Mouse (Mus musculus) liver, adult 2 months (tissue): ENCODE results near the gene Psmd7. TPM values are rescaled to one million over a fixed set of nuclear protein-coding genes. Genes with fewer than 3 reads are reported as not detected.

Experiments
- DNase-seq: peaks from one replicate; pipeline ENCODE4 v3.0.0-alpha.2; 2011; ENCODE audit warnings: low read depth, low spot score; ENCODE audit errors: extremely low read depth
- H3K27ac ChIP-seq: fragments of 200-500 bp; replicated peaks from 2 replicates; pipeline ENCODE4 v1.5.1; 2012; ENCODE audit warnings: low read depth, mild to moderate bottlenecking, control low read depth, inconsistent platforms, low read length; ENCODE audit not compliant: insufficient read depth
- H3K27me3 ChIP-seq: fragments of 200-500 bp; 2 replicates; pipeline ENCODE4 v1.6.1; 2012; ENCODE audit warnings: mild to moderate bottlenecking, moderate library complexity, low read length, inconsistent platforms; ENCODE audit not compliant: control insufficient read depth, insufficient read depth
- H3K36me3 ChIP-seq: fragments of 200-500 bp; 2 replicates; pipeline ENCODE4 v1.6.1; 2012; ENCODE audit warnings: low read length, inconsistent platforms; ENCODE audit not compliant: control insufficient read depth, insufficient read depth
- H3K4me1 ChIP-seq: fragments of 200-500 bp; 2 replicates; pipeline ENCODE4 v1.6.1; 2011; ENCODE audit warnings: low read length; ENCODE audit not compliant: control insufficient read depth, insufficient read depth
- H3K4me3 ChIP-seq: fragments of 200-500 bp; 2 replicates; pipeline ENCODE4 v1.5.1; 2011; ENCODE audit warnings: low read depth, mild to moderate bottlenecking, control low read depth, low read length, moderate library complexity; ENCODE audit not compliant: insufficient read depth
- H3K79me2 ChIP-seq: fragments of 200-500 bp; 2 replicates; pipeline ENCODE4 v1.6.1; 2012; ENCODE audit warnings: inconsistent platforms, mild to moderate bottlenecking, low read length, moderate library complexity; ENCODE audit not compliant: control insufficient read depth, insufficient read depth
- H3K9ac ChIP-seq: fragments of 200-500 bp; 2 replicates; pipeline ENCODE4 v1.6.1; 2012; ENCODE audit warnings: low read depth, mild to moderate bottlenecking, control low read depth, inconsistent platforms, low read length
- CTCF ChIP-seq: fragments of 200-500 bp; IDR thresholded peaks from 2 replicates; pipeline ENCODE4 v1.5.1; 2011; ENCODE audit warnings: low read depth, low read length, control low read depth
- POLR2A ChIP-seq: fragments of 200-500 bp; IDR thresholded peaks from 2 replicates; pipeline ENCODE4 v1.6.1; 2011; ENCODE audit warnings: low read length, control low read depth; ENCODE audit not compliant: insufficient read depth; ENCODE audit errors: extremely low read depth
- WGBS: fragments of 180-500 bp; shearing (Covaris S2); methylation state at CpG from one replicate; pipeline ENCODE4 v1.1.7; 2018; 5-methylcytosine and 5-hydroxymethylcytosine counted together
- polyA plus RNA-seq: library from polyadenylated mRNA; depleted of rRNA; stranded (reverse); fragments of >200 nt; gene quantifications from 2 replicates; pipeline ENCODE4 v1.2.3, GENCODE M21; 2012
- total RNA-seq: library from RNA; depleted of rRNA; stranded (reverse); fragments of >200 nt; gene quantifications from 2 replicates; pipeline ENCODE4 v1.2.3, GENCODE M21; 2014

Gene Psmd7
- total and polyA plus RNA-seq, 2 experiments: 26.6 to 49.9 TPM

- Histone ChIP-seq H3K9ac (no peak overlapping the region), H3K36me3 (no peaks in the 10 kb centered on the region), H3K4me3 (no peak overlapping the region), H3K79me2 (no peaks in the 10 kb centered on the region), H3K27ac (no peak overlapping the region), H3K27me3 (no peaks in the 10 kb centered on the region), H3K4me1 (no peaks in the 10 kb centered on the region)
- no peak for TF ChIP-seq POLR2A
- no peak for TF ChIP-seq CTCF
- WGBS: 85% methylated on average over 10 of the region's 10 CpGs
- no peak for DNase-seq
Observed at GRCm38 (mm10) chr8:107621930-107622623, 33.8 kb upstream of the Psmd7 start.

- 60% methylated on average over 3 of the region's 3 CpGs for WGBS
Observed at GRCm38 (mm10) chr8:107621136-107621535, 32.9 kb upstream of the Psmd7 start.

GRCm38 (mm10) chr8:107618499-107618898, 30.2 kb upstream of the Psmd7 start:
- no peaks in the 10 kb centered on the region for H3K36me3 ChIP-seq
- no peak overlapping the region for H3K4me3 ChIP-seq
- 93% methylated on average over 10 of the region's 10 CpGs for WGBS
- no peaks in the 10 kb centered on the region for H3K4me1 ChIP-seq
- no peaks in the 10 kb centered on the region for H3K79me2 ChIP-seq
- no peak overlapping the region for H3K9ac ChIP-seq
- H3K27ac ChIP-seq: no peak overlapping the region
- no peak for DNase-seq
- TF ChIP-seq POLR2A (no peak), CTCF (no peak)
- no peaks in the 10 kb centered on the region for H3K27me3 ChIP-seq

More at GRCm38 (mm10) chr8:107621136-107621535, 32.9 kb upstream of the Psmd7 start:
- Histone ChIP-seq H3K4me3 (no peak overlapping the region), H3K36me3 (no peaks in the 10 kb centered on the region), H3K4me1 (no peaks in the 10 kb centered on the region), H3K9ac (no peak overlapping the region), H3K27me3 (no peaks in the 10 kb centered on the region), H3K27ac (no peak overlapping the region), H3K79me2 (no peaks in the 10 kb centered on the region)
- DNase-seq: no peak
- TF ChIP-seq POLR2A (no peak), CTCF (no peak)

GRCm38 (mm10) chr8:107613411-107613810, 25.1 kb upstream of the Psmd7 start:
- no peaks in the 10 kb centered on the region for H3K27me3 ChIP-seq
- WGBS: 88% methylated on average over 6 of the region's 6 CpGs
- no peaks in the 10 kb centered on the region for H3K79me2 ChIP-seq
- H3K9ac ChIP-seq: no peak overlapping the region
- no peaks in the 10 kb centered on the region for H3K4me1 ChIP-seq
- no peaks in the 10 kb centered on the region for H3K36me3 ChIP-seq
- DNase-seq: no peak
- TF ChIP-seq POLR2A: no peak
- no peak for TF ChIP-seq CTCF
- no peak overlapping the region for H3K4me3 ChIP-seq
- no peak overlapping the region for H3K27ac ChIP-seq

GRCm38 (mm10) chr8:107610845-107611244, 22.6 kb upstream of the Psmd7 start:
- WGBS: 76% methylated on average over 11 of the region's 11 CpGs
- Histone ChIP-seq H3K27me3 (no peaks in the 10 kb centered on the region), H3K4me1 (no peaks in the 10 kb centered on the region), H3K4me3 (no peak overlapping the region), H3K9ac (no peak overlapping the region), H3K36me3 (no peaks in the 10 kb centered on the region), H3K27ac (no peak overlapping the region), H3K79me2 (no peaks in the 10 kb centered on the region)
- no peak for TF ChIP-seq POLR2A
- no peak for TF ChIP-seq CTCF
- DNase-seq: no peak

GRCm38 (mm10) chr8:107608751-107609150, 20.5 kb upstream of the Psmd7 start:
- no peak overlapping the region for H3K9ac ChIP-seq
- WGBS: 90% methylated on average over 7 of the region's 7 CpGs

More at GRCm38 (mm10) chr8:107608751-107609150, 20.5 kb upstream of the Psmd7 start:
- no peaks in the 10 kb centered on the region for H3K27me3 ChIP-seq
- no peak overlapping the region for H3K27ac ChIP-seq
- DNase-seq: no peak
- H3K36me3 ChIP-seq: no peaks in the 10 kb centered on the region
- H3K4me3 ChIP-seq: no peak overlapping the region
- H3K79me2 ChIP-seq: no peaks in the 10 kb centered on the region
- no peaks in the 10 kb centered on the region for H3K4me1 ChIP-seq
- no peak for TF ChIP-seq POLR2A
- no peak for TF ChIP-seq CTCF
